Mouse (Mus musculus) activated CD4-positive, CD25-positive, alpha-beta regulatory T cell, adult 4 months (primary cell): Measurements from ENCODE around the gene 1700109H08Rik. TPM values are rescaled to one million over a fixed set of nuclear protein-coding genes. Genes with fewer than 3 reads are reported as not detected.
"Not testable (repeated sequence)": the region's sequence is repeated elsewhere in the genome, so short reads cannot be mapped to it uniquely, and the experiment has no call there.

Experiments used
- ATAC-seq: one replicate; pipeline ENCODE4 v1.8.0; 2017
- polyA plus RNA-seq, 2 experiments: library from polyadenylated mRNA; unstranded; fragments of 100-300 nt; shearing (Covaris generic); gene quantifications; one replicate each; pipeline ENCODE4 v1.2.1; 2017

1700109H08Rik gene
- polyA plus RNA-seq, 2 experiments from 2014 or later = 6.3 to 9.7 TPM

DNA sequence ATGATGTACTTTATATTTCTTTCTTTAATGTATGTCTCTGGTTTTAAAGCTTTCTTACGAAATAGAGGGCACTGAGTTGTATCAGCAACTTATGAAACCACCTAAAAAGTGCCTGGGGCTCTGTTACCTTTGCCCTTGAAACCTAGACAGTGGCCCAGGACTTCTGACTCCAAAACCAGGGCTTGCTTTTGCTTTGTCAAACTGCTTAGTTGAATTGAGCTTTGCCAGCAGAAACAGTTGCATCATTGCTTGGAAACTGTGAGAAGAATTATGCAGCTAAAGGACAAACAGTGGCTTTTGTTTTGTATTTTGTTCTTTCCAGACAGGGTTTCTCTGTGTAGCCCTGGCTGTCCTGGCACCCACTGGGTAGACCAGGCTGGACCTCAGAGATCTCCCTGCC is 28.9 kb downstream of the 1700109H08Rik start:
- no peak for ATAC-seq

- no peak for ATAC-seq
Measured at GRCm38 (mm10) chr5:3600790-3601189, 29.4 kb downstream of the 1700109H08Rik start.

DNA sequence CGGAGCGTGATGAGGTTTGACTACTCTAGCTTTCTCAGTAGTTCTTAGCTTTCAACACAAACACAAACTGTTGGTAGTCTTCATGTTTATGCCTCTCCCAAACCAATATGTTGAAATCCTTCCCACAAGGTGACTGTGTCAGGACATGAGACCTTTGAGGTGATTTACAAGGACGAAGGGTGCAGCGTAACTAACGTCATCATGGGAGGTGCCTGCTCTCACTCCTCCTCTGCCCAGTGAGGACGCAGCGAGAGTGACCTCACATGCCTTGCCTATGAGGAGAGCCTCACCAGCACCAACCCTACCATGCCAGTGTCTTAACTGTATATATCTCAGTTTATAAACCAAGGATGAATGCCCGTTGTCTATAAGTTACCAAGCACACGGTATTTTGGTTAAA is 35.7 kb downstream of the 1700109H08Rik start:
- ATAC-seq = no peak

GRCm38 (mm10) chr5:3609241-3609640 is 37.9 kb downstream of the 1700109H08Rik start:
- no peak for ATAC-seq

DNA sequence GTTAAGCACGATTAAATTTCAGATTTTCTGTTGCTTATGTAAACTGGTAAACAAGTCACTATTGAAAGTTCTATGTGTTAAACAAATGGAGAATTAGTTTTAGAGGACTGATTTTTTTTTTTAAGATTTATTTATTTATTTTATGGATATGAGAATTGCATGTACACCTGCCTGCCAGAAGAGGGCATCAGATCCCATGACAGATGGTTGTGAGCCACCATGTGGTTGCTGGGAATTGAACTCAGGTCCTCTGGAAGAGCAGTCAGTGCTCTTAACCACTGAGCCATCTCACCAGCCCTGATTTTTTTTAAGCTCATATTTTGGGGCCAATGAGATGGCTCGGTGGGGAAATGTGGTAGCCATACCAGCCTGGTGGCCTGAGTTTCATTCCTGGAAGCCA is 40.5 kb downstream of the 1700109H08Rik start:
- not testable (repeated sequence) for ATAC-seq

DNA sequence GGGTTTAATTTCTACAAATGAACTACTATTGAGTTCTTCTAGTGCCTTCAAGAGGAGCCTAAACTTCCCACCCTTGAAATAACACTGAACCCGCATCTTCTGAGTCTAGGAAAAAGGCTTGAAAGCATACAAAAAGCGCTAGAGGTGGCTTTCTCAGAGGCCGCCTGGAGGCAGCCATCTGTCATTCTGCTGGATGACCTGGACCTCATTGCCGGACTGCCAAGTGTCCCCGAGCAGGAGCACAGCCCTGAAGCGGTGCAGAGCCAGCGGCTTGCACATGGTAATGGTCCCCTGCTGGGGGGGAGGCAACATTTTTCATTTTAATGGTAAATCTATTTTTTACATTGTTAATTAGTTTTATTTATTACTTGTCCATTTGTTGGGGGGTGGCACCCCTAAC is 49.1 kb downstream of the 1700109H08Rik start:
- no peak for ATAC-seq

DNA sequence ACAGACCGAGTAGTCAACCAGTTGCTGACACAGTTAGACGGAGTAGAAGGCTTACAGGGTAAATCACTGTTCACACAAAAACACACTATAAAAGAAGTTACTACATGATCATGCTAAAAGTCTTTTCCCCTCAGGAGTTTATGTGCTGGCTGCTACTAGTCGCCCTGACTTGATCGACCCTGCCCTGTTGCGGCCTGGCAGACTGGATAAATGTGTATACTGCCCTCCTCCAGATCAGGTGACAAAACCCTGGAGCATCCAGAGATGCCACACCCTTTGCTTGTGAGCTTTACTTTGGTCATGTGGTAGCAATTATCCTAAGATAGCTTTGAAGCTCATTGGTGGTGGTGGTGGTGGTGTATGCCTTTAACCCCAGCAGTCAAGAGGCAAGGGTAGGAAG is 58.7 kb downstream of the 1700109H08Rik start:
- no peak for ATAC-seq

- no peak for ATAC-seq
Measured at GRCm38 (mm10) chr5:3631512-3632271, 60.3 kb downstream of the 1700109H08Rik start.

DNA sequence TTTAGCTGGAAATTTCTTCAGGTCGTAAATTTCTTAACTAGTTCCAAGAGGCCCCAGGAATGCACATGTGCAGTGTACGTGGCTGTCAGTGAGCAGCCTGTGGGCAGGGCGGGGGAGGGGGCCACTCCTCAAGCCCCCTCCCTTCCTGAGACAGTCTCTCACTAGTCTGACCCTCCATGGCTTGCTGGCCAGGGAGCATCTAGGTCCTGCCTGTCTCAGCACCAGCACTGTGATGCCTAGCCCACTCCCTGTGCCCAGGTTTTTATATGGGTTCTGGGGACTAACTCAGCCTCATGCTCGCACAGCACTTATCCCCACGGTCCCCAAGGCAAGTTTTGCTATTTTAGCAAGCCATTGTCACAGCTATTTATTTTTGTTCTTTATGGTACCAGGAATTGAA is 60.9 kb downstream of the 1700109H08Rik start:
- no peak for ATAC-seq

DNA sequence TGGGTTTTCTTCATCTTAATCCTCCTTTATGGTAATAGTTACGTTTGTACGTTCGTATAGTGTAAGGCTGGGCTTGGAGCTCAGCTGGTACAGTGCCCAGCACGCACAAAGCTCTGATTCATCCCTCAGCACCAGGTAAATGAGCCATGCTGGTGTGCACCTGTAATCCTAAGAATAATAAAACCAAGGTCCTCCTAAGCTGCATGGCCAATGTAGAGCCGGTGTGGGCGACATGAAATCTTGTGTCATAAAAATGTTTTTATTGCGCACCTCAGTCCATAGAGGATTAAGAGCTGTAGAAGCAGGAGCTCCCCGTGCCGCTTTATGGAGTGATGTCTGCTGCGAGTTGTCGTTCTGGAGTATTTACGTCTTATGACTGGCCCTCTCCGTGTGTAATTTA is 61.9 kb downstream of the 1700109H08Rik start:
- ATAC-seq = no peak

- ATAC-seq = no peak
Measured at GRCm38 (mm10) chr5:3633951-3634350, 62.6 kb downstream of the 1700109H08Rik start.

Other genes starting within 250 kb of the 1700109H08Rik start
- gene Cdk6, start 230.1 kb upstream of the 1700109H08Rik start, polyA plus RNA-seq = 10 to 100 TPM; 29.6 to 32.3 TPM
- gene Fam133b, start 27.7 kb upstream of the 1700109H08Rik start, polyA plus RNA-seq = 10 to 100 TPM; 38.1 to 52.1 TPM
- 10 to 100 TPM; 13.3 to 13.9 TPM for gene Pex1, start 24.5 kb downstream of the 1700109H08Rik start, polyA plus RNA-seq
- gene Rbm48, start 25.0 kb downstream of the 1700109H08Rik start, polyA plus RNA-seq = 10 to 100 TPM; 22.0 to 24.1 TPM
- gene Tmbim7, start 79.6 kb downstream of the 1700109H08Rik start, polyA plus RNA-seq = under 1 TPM in 1 of 2 experiments, not detected in 1; 0.34 TPM
- 10 to 100 TPM; 29.7 to 39.0 TPM for gene Gatad1, start 85.6 kb downstream of the 1700109H08Rik start, polyA plus RNA-seq
- 10 to 100 TPM; 13.8 to 22.9 TPM for gene Ankib1, start 231.4 kb downstream of the 1700109H08Rik start, polyA plus RNA-seq
- 100 to 1,000 TPM in 1 of 2 experiments, 10 to 100 TPM in 1; 91.1 to 118 TPM for gene Krit1, start 231.6 kb downstream of the 1700109H08Rik start, polyA plus RNA-seq